Mouse (Mus musculus) C2C12 (cell line): ENCODE measurements around the gene Erg.

ENCODE experiments used
- CEBPB ChIP-seq: IDR thresholded peaks from one replicate; pipeline ENCODE4 v1.6.1; 2011; ENCODE audit warnings: low read depth, mild to moderate bottlenecking, control low read depth, moderate library complexity
- CTCF ChIP-seq: IDR thresholded peaks from one replicate; pipeline ENCODE4 v1.5.1; 2011; ENCODE audit not compliant: control insufficient read depth, insufficient read depth, insufficient read length
- FOSL1 ChIP-seq: IDR thresholded peaks from one replicate; pipeline ENCODE4 v1.8.0; 2011; ENCODE audit warnings: mild to moderate bottlenecking, low read length; ENCODE audit not compliant: poor library complexity, insufficient read depth, severe bottlenecking
- MAX ChIP-seq: IDR thresholded peaks from one replicate; pipeline ENCODE4 v1.6.1; 2011; ENCODE audit warnings: mild to moderate bottlenecking, control low read depth
- MYOD1 ChIP-seq: IDR thresholded peaks from one replicate; pipeline ENCODE4 v1.6.1; 2011; ENCODE audit warnings: low read depth; ENCODE audit not compliant: control insufficient read depth, insufficient read length
- MYOG ChIP-seq: IDR thresholded peaks from one replicate; pipeline ENCODE4 v1.6.1; 2011; ENCODE audit not compliant: control insufficient read depth, insufficient read length; ENCODE audit errors: extremely low read depth
- USF1 ChIP-seq: IDR thresholded peaks from one replicate; pipeline ENCODE4 v1.6.1; 2011; ENCODE audit warnings: low read depth, mild to moderate bottlenecking, control low read depth, moderate library complexity

- TF ChIP-seq CTCF (no peak), CEBPB (no peak), MYOD1 (no peak), USF1 (no peak), MAX (no peak), MYOG (no peak), FOSL1 (no peak)
Observed at GRCm38 (mm10) chr16:95586311-95586602, at the start of gene Erg.
